Mouse (Mus musculus): Measurements from ENCODE around the gene Ric8a. TPM values are rescaled to one million over a fixed set of nuclear protein-coding genes. Genes with fewer than 3 reads are reported as not detected.

The Ric8a gene
- polyA plus RNA-seq, 1 experiment from 2014 or later: 42.3 TPM

DNA sequence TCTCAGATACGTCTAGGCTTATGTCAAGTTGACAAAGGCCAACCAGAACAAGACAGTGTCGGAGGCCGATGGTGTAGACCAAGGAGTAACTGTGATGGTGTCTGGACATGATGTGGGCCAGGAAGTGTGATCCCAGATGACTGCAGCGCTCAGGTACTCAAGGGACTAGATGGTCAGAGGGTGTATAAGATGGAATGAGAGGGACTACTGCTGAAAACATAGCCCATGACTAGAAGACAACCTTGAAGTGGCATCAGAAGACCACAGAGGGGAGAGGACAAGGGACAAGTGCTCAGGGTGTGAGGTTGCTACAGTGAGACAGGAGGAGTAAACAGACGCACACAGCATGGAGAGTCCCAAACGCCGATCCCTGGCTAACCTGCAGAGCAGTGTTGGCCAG, 13.0 kb upstream of the Ric8a start:
- 69% methylated on average over 7 of the region's 7 CpGs for WGBS
- H3K4me1 ChIP-seq (replicated peaks; ENCODE audit: control insufficient read depth, insufficient read depth, low read length): no peaks in the 10 kb centered on the region

DNA sequence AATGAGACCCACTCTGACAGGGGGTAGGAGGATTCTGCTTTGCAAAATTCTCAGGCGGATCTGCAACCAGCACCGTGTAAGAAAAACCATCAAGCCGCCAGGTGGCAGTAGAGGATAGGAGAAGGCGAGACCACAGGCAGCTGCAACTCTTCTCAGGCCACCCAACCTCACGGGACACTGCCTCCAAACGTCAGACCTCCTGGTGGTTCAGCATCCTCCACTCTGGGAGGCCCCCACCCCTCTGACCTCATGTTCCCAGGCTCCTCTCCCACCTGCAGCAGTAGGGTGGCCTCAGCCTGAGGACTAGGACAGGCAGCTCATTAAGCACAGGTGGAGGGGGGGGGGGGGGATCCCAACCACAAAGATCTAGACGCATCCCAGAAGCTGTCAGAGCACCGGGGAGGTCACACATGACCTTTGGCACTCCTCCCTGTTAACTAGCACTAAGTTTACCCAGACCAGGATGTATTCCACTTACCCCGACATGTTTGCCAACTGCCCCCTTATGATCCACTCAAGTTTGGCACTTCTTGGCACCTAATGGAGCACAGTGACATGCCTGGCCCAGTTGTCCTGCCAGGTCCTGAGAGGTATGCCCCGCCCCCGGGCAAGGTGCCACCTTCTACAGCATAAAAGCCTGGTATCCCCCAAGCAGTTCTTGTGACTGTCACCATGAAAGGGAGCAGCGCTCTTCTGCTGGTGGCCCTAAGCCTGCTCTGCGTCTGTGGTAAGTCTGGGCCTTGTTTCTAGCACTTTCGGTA, 11.7 kb upstream of the Ric8a start, which contains the start of gene Scgb1c1:
Scgb1c1 (plus strand) TSS at position 643 of the 761 bp plus-strand sequence.
- no peaks in the 10 kb centered on the region for H3K36me3 ChIP-seq (ENCODE audit: control insufficient read depth, insufficient read depth)
- no peaks in the 10 kb centered on the region; the same call in 1 of the 2 replicates for H3K27me3 ChIP-seq (replicated peaks; ENCODE audit: control insufficient read depth, insufficient read depth, low read length)
- no peak within 1 kb of the TSS for H3K4me3 ChIP-seq (ENCODE audit: low read depth, low read length)
- H3K27ac ChIP-seq (ENCODE audit: low read depth, low read length): no peak within 1 kb of the TSS
- H3K9ac ChIP-seq (ENCODE audit: low read depth, low read length): no peak within 1 kb of the TSS
- H3K4me2 ChIP-seq (replicated peaks; ENCODE audit: low read depth): no peak within 1 kb of the TSS
- peak; percentile 70 for ATAC-seq
- TF ChIP-seq CTCF (IDR thresholded peaks at IDR 0.05; ENCODE audit: low read depth): peak; percentile 96
- WGBS: 27% methylated on average over 14 of the region's 14 CpGs
- H3K4me1 ChIP-seq (replicated peaks; ENCODE audit: control insufficient read depth, insufficient read depth, low read length): no peaks in the 10 kb centered on the region
- H3K9me3 ChIP-seq (ENCODE audit: control insufficient read depth): no peaks in the 10 kb centered on the region

More for the DNA sequence above, 13.0 kb upstream of the Ric8a start:
- Histone ChIP-seq H3K4me3 (ENCODE audit: low read depth, low read length) (no peak overlapping the region), H3K36me3 (ENCODE audit: control insufficient read depth, insufficient read depth) (no peaks in the 10 kb centered on the region), H3K9ac (ENCODE audit: low read depth, low read length) (no peak overlapping the region), H3K9me3 (ENCODE audit: control insufficient read depth) (no peaks in the 10 kb centered on the region), H3K4me2 (replicated peaks; ENCODE audit: low read depth) (no peak overlapping the region), H3K27me3 (replicated peaks; ENCODE audit: control insufficient read depth, insufficient read depth, low read length) (no peaks in the 10 kb centered on the region; the same call in 1 of the 2 replicates), H3K27ac (ENCODE audit: low read depth, low read length) (no peak overlapping the region)
- ATAC-seq: no peak
- no peak for TF ChIP-seq CTCF (IDR thresholded peaks at IDR 0.05; ENCODE audit: low read depth)

GRCm38 (mm10) chr7:140845683-140846082, 11.1 kb upstream of the Ric8a start:
- H3K27ac ChIP-seq (ENCODE audit: low read depth, low read length): no peak overlapping the region

DNA sequence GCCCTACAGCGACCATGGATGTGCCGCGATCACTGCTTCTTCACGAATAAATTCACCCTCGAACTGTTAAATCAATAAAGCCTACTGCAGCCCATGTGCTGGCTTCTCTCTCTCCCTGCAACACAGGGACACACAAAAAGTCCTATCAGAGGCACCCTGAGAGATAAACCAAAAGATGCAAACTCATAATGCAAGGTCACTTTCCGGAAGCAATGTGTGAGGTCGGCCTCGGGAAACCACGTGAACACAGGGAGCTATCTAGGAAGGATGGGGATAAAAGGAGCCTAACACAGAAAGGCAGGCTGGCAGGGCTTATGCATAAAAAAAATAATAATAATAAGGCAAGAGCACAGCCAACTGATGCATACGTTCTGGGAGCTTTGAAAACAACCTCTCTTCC, 10.1 kb upstream of the Ric8a start:
- no peak overlapping the region for H3K4me3 ChIP-seq (ENCODE audit: low read depth, low read length)
- ATAC-seq: no peak
- H3K9ac ChIP-seq (ENCODE audit: low read depth, low read length): no peak overlapping the region
- no peaks in the 10 kb centered on the region; the same call in 1 of the 2 replicates for H3K27me3 ChIP-seq (replicated peaks; ENCODE audit: control insufficient read depth, insufficient read depth, low read length)
- WGBS: 79% methylated on average over 10 of the region's 10 CpGs
- no peaks in the 10 kb centered on the region for H3K4me1 ChIP-seq (replicated peaks; ENCODE audit: control insufficient read depth, insufficient read depth, low read length)
- H3K36me3 ChIP-seq (ENCODE audit: control insufficient read depth, insufficient read depth): peaks cover 4% of the 10 kb centered on the region
- no peak for TF ChIP-seq CTCF (IDR thresholded peaks at IDR 0.05; ENCODE audit: low read depth)
- H3K4me2 ChIP-seq (replicated peaks; ENCODE audit: low read depth): no peak overlapping the region
- H3K9me3 ChIP-seq (ENCODE audit: control insufficient read depth): no peaks in the 10 kb centered on the region
- H3K27ac ChIP-seq (ENCODE audit: low read depth, low read length): no peak overlapping the region

More at GRCm38 (mm10) chr7:140845683-140846082, 11.1 kb upstream of the Ric8a start:
- ATAC-seq: no peak
- Histone ChIP-seq H3K27me3 (replicated peaks; ENCODE audit: control insufficient read depth, insufficient read depth, low read length) (no peaks in the 10 kb centered on the region; the same call in 1 of the 2 replicates), H3K4me1 (replicated peaks; ENCODE audit: control insufficient read depth, insufficient read depth, low read length) (no peaks in the 10 kb centered on the region), H3K9me3 (ENCODE audit: control insufficient read depth) (no peaks in the 10 kb centered on the region), H3K36me3 (ENCODE audit: control insufficient read depth, insufficient read depth) (no peaks in the 10 kb centered on the region), H3K4me2 (replicated peaks; ENCODE audit: low read depth) (no peak overlapping the region), H3K9ac (ENCODE audit: low read depth, low read length) (no peak overlapping the region), H3K4me3 (ENCODE audit: low read depth, low read length) (no peak overlapping the region)
- WGBS: 62% methylated on average over 4 of the region's 4 CpGs
- TF ChIP-seq CTCF (IDR thresholded peaks at IDR 0.05; ENCODE audit: low read depth): peak; percentile 40

- TF ChIP-seq CTCF (IDR thresholded peaks at IDR 0.05; ENCODE audit: low read depth): no peak
- no peak for ATAC-seq
- Histone ChIP-seq H3K9me3 (ENCODE audit: control insufficient read depth) (no peaks in the 10 kb centered on the region), H3K27me3 (replicated peaks; ENCODE audit: control insufficient read depth, insufficient read depth, low read length) (no peaks in the 10 kb centered on the region; the same call in 1 of the 2 replicates), H3K4me2 (replicated peaks; ENCODE audit: low read depth) (no peak within 1 kb of the TSS), H3K4me1 (replicated peaks; ENCODE audit: control insufficient read depth, insufficient read depth, low read length) (no peaks in the 10 kb centered on the region), H3K36me3 (ENCODE audit: control insufficient read depth, insufficient read depth) (peaks cover 17% of the 10 kb centered on the region), H3K4me3 (ENCODE audit: low read depth, low read length) (no peak within 1 kb of the TSS), H3K27ac (ENCODE audit: low read depth, low read length) (no peak within 1 kb of the TSS), H3K9ac (ENCODE audit: low read depth, low read length) (no peak within 1 kb of the TSS)
- 58% methylated on average over 11 of the region's 11 CpGs for WGBS
Observed at GRCm38 (mm10) chr7:140847755-140848580, 8.8 kb upstream of the Ric8a start, which contains the start of gene Odf3. Odf3 (plus strand) TSS chr7:140847805.

DNA sequence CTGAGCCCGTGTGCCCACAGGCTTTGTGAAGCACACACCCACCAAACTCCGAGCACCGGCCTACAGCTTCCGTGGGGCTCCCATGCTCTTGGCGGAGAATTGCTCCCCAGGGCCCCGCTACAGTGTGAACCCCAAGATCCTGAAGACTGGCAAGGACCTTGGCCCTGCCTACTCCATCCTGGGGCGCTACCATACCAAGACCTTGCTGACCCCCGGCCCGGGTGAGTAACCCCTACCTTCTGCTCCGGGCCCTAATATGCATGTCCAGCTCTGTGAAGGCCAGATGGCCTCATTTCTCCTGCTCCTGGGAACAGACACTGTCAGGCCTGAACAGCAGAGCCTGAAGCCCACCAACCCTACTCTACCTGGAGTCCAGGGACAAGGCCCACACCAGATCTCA, 8.2 kb upstream of the Ric8a start:
- no peaks in the 10 kb centered on the region for H3K9me3 ChIP-seq (ENCODE audit: control insufficient read depth)
- H3K4me1 ChIP-seq (replicated peaks; ENCODE audit: control insufficient read depth, insufficient read depth, low read length): no peaks in the 10 kb centered on the region
- H3K4me2 ChIP-seq (replicated peaks; ENCODE audit: low read depth): no peak overlapping the region
- TF ChIP-seq CTCF (IDR thresholded peaks at IDR 0.05; ENCODE audit: low read depth): no peak
- H3K9ac ChIP-seq (ENCODE audit: low read depth, low read length): no peak overlapping the region
- no peak for ATAC-seq
- 89% methylated on average over 10 of the region's 10 CpGs for WGBS
- peaks cover 23% of the 10 kb centered on the region for H3K36me3 ChIP-seq (ENCODE audit: control insufficient read depth, insufficient read depth)
- no peak overlapping the region for H3K4me3 ChIP-seq (ENCODE audit: low read depth, low read length)
- H3K27me3 ChIP-seq (replicated peaks; ENCODE audit: control insufficient read depth, insufficient read depth, low read length): no peaks in the 10 kb centered on the region; the same call in 1 of the 2 replicates
- H3K27ac ChIP-seq (ENCODE audit: low read depth, low read length): no peak overlapping the region
